Mouse (Mus musculus) heart, embryonic 15.5 days (tissue): ENCODE results near the gene Lamb1. TPM values are rescaled to one million over a fixed set of nuclear protein-coding genes. Genes with fewer than 3 reads are reported as not detected.

ENCODE experiments used
- ATAC-seq: fragments of 200-750 bp; cut with Nextera tagmentation; replicated peaks from 2 replicates; pipeline ENCODE4 v1.8.0; 2017; ENCODE audit warnings: low read depth, moderate TSS enrichment; ENCODE audit not compliant: insufficient number of reproducible peaks, insufficient read depth, low FRiP score
- H3K27ac ChIP-seq: fragments of 300-500 bp; sonication (generic); 2 replicates; pipeline ENCODE4 v1.5.1; 2015; ENCODE audit warnings: mild to moderate bottlenecking, inconsistent platforms
- H3K27me3 ChIP-seq: fragments of 300-500 bp; sonication (generic); 2 replicates; pipeline ENCODE4 v1.6.1; 2015; ENCODE audit warnings: inconsistent platforms
- H3K36me3 ChIP-seq: fragments of 300-500 bp; sonication (generic); 2 replicates; pipeline ENCODE4 v1.6.1; 2015; ENCODE audit warnings: mild to moderate bottlenecking, inconsistent platforms
- H3K4me1 ChIP-seq: fragments of 300-500 bp; sonication (generic); replicated peaks from 2 replicates; pipeline ENCODE4 v1.6.1; 2015; ENCODE audit warnings: inconsistent platforms
- H3K4me2 ChIP-seq: fragments of 300-500 bp; sonication (generic); 2 replicates; pipeline ENCODE4 v1.6.1; 2015; ENCODE audit warnings: inconsistent platforms, mild to moderate bottlenecking, moderate library complexity
- H3K4me3 ChIP-seq: fragments of 300-500 bp; sonication (generic); 2 replicates; pipeline ENCODE4 v1.5.1; 2015; ENCODE audit warnings: mild to moderate bottlenecking, inconsistent platforms
- H3K9ac ChIP-seq: fragments of 300-500 bp; sonication (generic); 2 replicates; pipeline ENCODE4 v1.6.1; 2015; ENCODE audit warnings: mild to moderate bottlenecking, inconsistent platforms
- H3K9me3 ChIP-seq: fragments of 300-500 bp; sonication (generic); replicated peaks from 2 replicates; pipeline ENCODE4 v1.6.1; 2016; ENCODE audit warnings: inconsistent platforms
- WGBS: fragments of 180-500 bp; shearing (Covaris S2); methylation state at CpG from one replicate; pipeline ENCODE4 v1.1.7; 2015; ENCODE audit warnings: mixed read lengths; 5-methylcytosine and 5-hydroxymethylcytosine counted together
- polyA plus RNA-seq: library from polyadenylated mRNA; unstranded; fragments of >200 nt; fragmentation: Nextera tagmentation; extraction: Ambion mirVana; gene quantifications from 2 replicates; pipeline ENCODE4 v1.2.1, GENCODE M21; 2015

Gene Lamb1
- polyA plus RNA-seq, 1 experiment from 2014 or later, result 90.9 TPM

DNA sequence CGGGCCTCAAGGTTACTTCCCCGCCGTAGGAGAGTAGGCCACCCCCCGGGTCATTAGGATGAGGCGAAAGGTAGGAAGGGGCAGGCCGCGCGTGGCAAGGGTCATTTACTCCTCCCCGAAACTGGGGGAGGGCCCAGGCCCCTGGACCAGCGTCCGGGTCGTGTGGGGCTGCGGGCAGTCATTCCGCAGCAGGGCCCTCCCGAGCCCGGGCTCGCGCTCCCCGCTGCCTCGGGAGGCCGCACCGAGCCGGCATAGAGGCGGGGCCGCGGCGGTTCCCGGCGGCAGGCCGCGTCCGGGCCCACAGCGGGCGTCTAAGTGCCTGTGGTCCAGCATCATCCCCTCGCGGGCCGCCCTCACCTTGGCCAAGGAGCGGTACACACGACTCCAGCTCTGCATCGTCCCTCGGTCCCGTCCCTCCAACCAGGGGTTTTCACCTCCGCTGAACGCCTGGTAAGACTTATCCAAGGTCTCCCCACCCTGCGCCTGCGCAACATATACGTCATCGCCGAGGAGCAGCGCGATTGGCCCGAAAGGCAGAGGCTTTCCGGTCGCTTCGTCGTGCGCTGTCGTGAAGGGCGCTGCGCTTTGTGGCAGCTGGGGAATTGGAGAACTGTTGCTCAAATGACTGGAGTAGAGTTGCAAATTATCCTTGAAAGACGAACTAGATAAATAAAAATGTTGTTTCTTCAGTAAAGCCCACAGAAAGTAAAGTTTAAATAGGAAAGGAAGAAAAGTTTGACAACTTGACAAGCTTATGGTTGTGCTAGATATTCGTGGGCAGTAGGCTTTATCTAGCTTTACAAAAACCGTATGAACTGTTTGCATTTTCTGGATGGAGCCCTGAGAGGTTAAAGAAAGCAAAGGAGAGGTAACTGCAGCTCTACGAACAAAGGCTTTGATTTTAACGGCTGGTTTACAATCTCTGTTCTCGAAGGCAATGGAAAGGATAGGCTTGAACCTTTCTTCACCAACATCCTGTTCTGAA is 86.2 kb downstream of the Lamb1 start, which contains the start of gene Dld:
Gene Dld (minus strand): TSS at position 510 of the 985 bp plus-strand sequence.
- H3K9me3 ChIP-seq, result no peaks in the 10 kb centered on the region
- WGBS, result 5% methylated on average over 66 of the region's 66 CpGs
- ATAC-seq, result peak; percentile 98

GRCm38 (mm10) chr12:31366428-31366827 is 101.4 kb downstream of the Lamb1 start:
- Histone ChIP-seq H3K27ac (peak overlapping the region; percentile 69), H3K9ac (no peak overlapping the region), H3K4me3 (no peak overlapping the region), H3K4me1 (peaks cover 22% of the 10 kb centered on the region), H3K9me3 (no peaks in the 10 kb centered on the region), H3K4me2 (no peak overlapping the region), H3K27me3 (no peaks in the 10 kb centered on the region), H3K36me3 (no peaks in the 10 kb centered on the region)
- ATAC-seq, result peak; percentile 62
- 10% methylated on average over 3 of the region's 3 CpGs for WGBS

More for the DNA sequence above, 86.2 kb downstream of the Lamb1 start, which contains the start of gene Dld:
- Histone ChIP-seq H3K4me2 (peak within 1 kb of the TSS; percentile 75), H3K27ac (peak within 1 kb of the TSS; percentile 92), H3K9ac (peak within 1 kb of the TSS; percentile 94), H3K36me3 (peaks cover 20% of the 10 kb centered on the region), H3K4me3 (peak within 1 kb of the TSS; percentile 81), H3K27me3 (no peaks in the 10 kb centered on the region), H3K4me1 (peaks cover 15% of the 10 kb centered on the region)

DNA sequence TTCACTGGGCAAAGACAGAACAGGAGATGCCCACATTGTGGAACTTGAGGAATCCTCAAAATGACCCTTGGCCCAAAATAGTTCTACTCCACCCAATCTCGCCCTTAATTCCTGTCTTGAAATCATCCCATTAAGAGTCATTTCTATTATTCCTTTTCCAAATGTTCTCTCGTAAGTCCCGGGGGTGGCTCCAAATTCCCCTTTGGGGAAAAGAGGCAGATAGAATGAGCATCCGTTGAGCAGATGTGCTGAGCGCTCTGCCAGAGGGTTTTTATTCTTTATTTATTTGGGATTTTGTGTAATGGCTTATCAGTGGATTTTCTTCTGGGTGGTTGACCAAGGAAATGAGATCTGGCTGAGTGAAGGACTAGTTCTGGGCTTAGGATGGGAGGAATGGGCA is 102.7 kb downstream of the Lamb1 start:
- Histone ChIP-seq H3K4me1 (peaks cover 22% of the 10 kb centered on the region), H3K4me3 (no peak overlapping the region), H3K4me2 (no peak overlapping the region), H3K36me3 (no peaks in the 10 kb centered on the region), H3K27me3 (no peaks in the 10 kb centered on the region), H3K9ac (no peak overlapping the region), H3K9me3 (no peaks in the 10 kb centered on the region), H3K27ac (no peak overlapping the region)
- no peak for ATAC-seq
- 81% methylated on average over 5 of the region's 5 CpGs for WGBS

DNA sequence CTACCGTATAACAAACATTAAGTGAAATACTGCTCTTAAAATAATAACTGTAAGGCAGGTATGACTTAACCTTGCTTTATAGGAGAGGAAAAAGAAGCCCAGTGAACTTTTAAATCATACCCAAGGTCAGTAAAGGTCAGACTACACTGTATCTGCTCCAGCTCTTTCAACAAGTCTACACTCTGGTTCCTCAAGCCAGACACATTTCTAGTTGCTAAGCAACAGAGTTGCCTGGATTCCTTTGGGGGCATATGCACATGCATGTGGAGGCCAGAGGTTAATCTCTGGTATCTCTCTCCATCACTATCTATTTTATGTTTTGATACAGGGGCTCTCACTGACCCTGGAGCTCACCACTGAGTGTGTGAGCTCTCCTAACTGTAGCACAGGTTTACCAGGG is 104.1 kb downstream of the Lamb1 start:
- no peaks in the 10 kb centered on the region for H3K27me3 ChIP-seq
- no peak overlapping the region for H3K4me3 ChIP-seq
- H3K4me1 ChIP-seq, result peaks cover 22% of the 10 kb centered on the region
- ATAC-seq, result 0 out of 2 replicates have a peak, but pooled peaks have one; percentile 45
- no peak overlapping the region for H3K4me2 ChIP-seq
- no peaks in the 10 kb centered on the region for H3K9me3 ChIP-seq
- no peaks in the 10 kb centered on the region for H3K36me3 ChIP-seq
- WGBS, result 64% methylated on average over 1 of the region's 1 CpGs
- H3K9ac ChIP-seq, result no peak overlapping the region
- peak overlapping the region; percentile 54 for H3K27ac ChIP-seq

DNA sequence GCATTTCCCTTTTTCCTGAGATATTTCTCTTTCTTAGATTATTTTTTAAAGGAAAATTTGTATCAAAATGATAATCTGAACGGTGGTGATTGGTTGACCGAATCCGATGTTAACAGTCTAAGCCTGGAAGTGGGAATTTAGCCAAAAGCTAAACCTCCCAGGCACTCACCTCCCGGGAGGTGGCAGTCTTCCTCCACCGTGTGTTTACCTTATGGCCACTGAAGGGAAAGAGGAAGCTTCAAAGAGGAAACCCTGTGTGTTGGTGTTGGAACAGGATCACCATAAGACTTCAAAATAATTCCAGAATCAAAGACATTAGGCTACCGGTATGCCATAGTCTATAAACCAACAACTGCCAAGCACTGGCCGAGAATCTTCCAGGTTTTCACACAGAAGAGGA is 104.6 kb downstream of the Lamb1 start:
- Histone ChIP-seq H3K9me3 (no peaks in the 10 kb centered on the region), H3K4me3 (no peak overlapping the region), H3K27me3 (no peaks in the 10 kb centered on the region), H3K4me1 (peaks cover 24% of the 10 kb centered on the region), H3K4me2 (no peak overlapping the region), H3K27ac (peak overlapping the region; percentile 54; the same call in 1 of the 2 replicates), H3K36me3 (no peaks in the 10 kb centered on the region), H3K9ac (no peak overlapping the region)
- no peak for ATAC-seq
- 59% methylated on average over 7 of the region's 7 CpGs for WGBS

DNA sequence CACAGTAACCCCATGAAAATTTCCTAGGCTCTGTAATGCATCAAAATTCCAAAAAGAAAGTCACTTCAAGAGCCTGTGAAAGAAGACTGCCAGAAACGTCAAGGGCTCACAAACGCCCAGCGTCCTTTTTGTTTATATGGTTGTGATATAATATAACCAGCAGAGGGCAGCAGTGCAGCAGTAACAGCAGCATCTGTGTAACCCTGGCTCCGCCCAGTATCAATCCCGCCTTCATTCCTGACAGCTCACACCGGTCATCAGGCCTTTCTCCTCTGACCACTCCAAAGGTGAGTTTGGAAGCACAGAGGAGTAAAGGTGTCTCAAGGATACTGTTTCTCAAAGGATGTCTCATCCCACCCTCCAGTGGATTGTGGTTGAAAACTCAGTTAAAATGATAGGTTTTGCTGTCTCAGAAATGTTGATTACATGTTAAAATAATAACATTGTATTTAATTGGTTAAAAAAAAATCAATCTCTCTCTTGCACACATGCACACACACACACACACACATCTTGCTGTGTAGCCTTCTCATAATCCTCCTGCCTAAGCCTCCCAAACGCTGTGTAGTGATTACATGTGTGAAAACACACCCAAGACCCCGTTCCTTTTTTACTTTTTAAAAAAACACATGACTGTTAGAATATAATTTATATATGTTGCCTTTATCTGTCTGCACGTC is 109.7 kb downstream of the Lamb1 start:
- Histone ChIP-seq H3K9me3 (no peaks in the 10 kb centered on the region), H3K4me1 (peaks cover 23% of the 10 kb centered on the region), H3K9ac (no peak overlapping the region), H3K27me3 (no peaks in the 10 kb centered on the region), H3K36me3 (no peaks in the 10 kb centered on the region), H3K27ac (no peak overlapping the region), H3K4me3 (no peak overlapping the region), H3K4me2 (no peak overlapping the region)
- ATAC-seq, result peak; percentile 53; the same call in 1 of the 2 replicates
- WGBS, result 33% methylated on average over 9 of the region's 9 CpGs

DNA sequence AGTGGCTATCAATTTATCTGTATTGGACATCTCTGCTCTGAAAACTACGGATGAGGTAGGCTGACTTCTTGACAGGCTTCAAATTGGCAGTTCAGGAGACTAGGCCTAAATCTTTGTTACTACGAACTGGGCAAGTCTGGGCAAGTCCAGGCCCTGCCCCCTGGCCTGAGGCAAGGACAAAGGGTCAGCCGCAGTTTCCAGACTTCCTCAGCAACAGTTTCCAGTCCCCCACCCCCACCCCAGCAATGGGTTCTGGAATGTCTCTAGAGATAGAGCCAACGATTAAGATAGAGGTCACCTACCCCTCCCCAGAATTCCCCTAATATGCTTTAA is 110.2 kb downstream of the Lamb1 start:
- 56% methylated on average over 4 of the region's 4 CpGs for WGBS
- no peaks in the 10 kb centered on the region for H3K27me3 ChIP-seq
- H3K4me2 ChIP-seq, result no peak overlapping the region
- H3K9me3 ChIP-seq, result no peaks in the 10 kb centered on the region
- H3K4me3 ChIP-seq, result no peak overlapping the region
- peaks cover 23% of the 10 kb centered on the region for H3K4me1 ChIP-seq
- H3K27ac ChIP-seq, result no peak overlapping the region
- no peak for ATAC-seq
- H3K9ac ChIP-seq, result no peak overlapping the region
- no peaks in the 10 kb centered on the region for H3K36me3 ChIP-seq

GRCm38 (mm10) chr12:31376326-31376950 is 111.4 kb downstream of the Lamb1 start:
- H3K4me2 ChIP-seq, result peak overlapping the region; percentile 64
- ATAC-seq, result peak; percentile 17; the same call in 1 of the 2 replicates
- no peak overlapping the region for H3K9ac ChIP-seq
- no peaks in the 10 kb centered on the region for H3K36me3 ChIP-seq
- no peaks in the 10 kb centered on the region for H3K27me3 ChIP-seq
- H3K4me1 ChIP-seq, result peaks cover 27% of the 10 kb centered on the region
- H3K27ac ChIP-seq, result peak overlapping the region; percentile 36
- H3K9me3 ChIP-seq, result no peaks in the 10 kb centered on the region
- WGBS, result 4% methylated on average over 13 of the region's 13 CpGs
- peak overlapping the region; percentile 39 for H3K4me3 ChIP-seq

DNA sequence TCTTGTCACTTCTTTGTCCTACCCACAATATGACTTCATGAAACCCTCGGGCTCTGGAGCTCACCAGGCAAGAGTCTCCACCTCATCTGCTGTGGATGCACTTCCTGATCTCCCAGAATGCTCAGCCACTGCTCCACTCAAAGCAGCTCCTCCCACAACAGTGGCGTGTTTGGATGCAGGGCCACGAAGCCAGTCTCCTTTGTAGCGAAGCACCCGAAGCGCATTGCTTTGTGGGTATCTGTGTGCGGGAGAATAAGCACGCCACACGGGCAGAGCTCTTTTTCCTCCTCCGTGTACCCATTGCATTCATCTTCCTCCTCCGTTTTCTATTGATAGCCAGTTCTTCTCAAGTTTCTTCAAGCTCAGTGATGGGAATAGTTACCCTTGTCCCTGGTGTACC is 112.2 kb downstream of the Lamb1 start:
- ATAC-seq, result no peak
- Histone ChIP-seq H3K9me3 (no peaks in the 10 kb centered on the region), H3K4me3 (peak overlapping the region; percentile 39), H3K4me2 (peak overlapping the region; percentile 64), H3K4me1 (peaks cover 27% of the 10 kb centered on the region), H3K27me3 (no peaks in the 10 kb centered on the region), H3K27ac (peak overlapping the region; percentile 36; the same call in 1 of the 2 replicates), H3K9ac (no peak overlapping the region), H3K36me3 (no peaks in the 10 kb centered on the region)
- 66% methylated on average over 11 of the region's 11 CpGs for WGBS
